ENCODE assay signal across 8 mouse cellular contexts in the genomic region with DNA sequence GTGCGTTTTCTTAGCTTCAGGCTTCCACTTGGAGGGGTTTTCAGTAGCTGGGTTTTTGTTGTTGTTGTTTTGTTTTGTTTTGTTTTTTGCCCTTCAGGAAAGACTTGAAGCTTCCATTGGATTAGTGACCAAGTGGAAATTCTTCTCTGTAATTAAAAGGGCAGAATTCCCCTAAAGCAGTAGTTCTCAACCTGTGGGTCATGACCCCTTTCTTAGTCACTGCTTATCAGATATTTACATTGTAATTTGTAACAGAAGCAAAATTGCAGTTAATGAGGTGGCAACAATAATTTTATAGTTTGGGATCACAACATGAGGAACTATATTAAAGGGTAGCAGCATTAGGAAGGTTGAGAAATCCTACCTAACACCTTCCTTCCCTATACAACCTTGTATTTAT. TPM values are rescaled to one million over a fixed set of nuclear protein-coding genes. Genes with fewer than 3 reads are reported as not detected.
DNase-seq lines count a peak whose midpoint lies in the region; ATAC-seq and TF ChIP-seq lines count a peak whose summit lies in the region.

No protein-coding gene starts in this region.

- H3K9ac ChIP-seq in lung, embryonic 15.5 days: peak overlapping the region; percentile 92; the same call in 1 of the 2 replicates
- H3K9ac ChIP-seq in forebrain, embryonic 12.5 days: peak overlapping the region; percentile 95
- peak overlapping the region; percentile 94 for H3K9ac ChIP-seq in limb, embryonic 13.5 days

- DNase-seq in lung, postnatal 25 days (ENCODE audit: low spot score): no peak
- no peak for DNase-seq in ovary, postnatal 36 days (ENCODE audit: low spot score)
- no peak for DNase-seq in cerebellum, postnatal 36 days
- no peak for DNase-seq in layer of hippocampus, adult 9-11 months

- no peak for ATAC-seq in lung, embryonic 15.5 days (ENCODE audit: borderline replicate concordance, extremely low read depth, low FRiP score, low TSS enrichment)
- ATAC-seq in forebrain, embryonic 12.5 days (ENCODE audit: low FRiP score): no peak
- no peak for ATAC-seq in limb, embryonic 13.5 days (ENCODE audit: low FRiP score, low read depth)

- H3K4me1 ChIP-seq in lung, embryonic 15.5 days: peaks cover 22% of the 10 kb centered on the region
- peaks cover 20% of the 10 kb centered on the region for H3K4me1 ChIP-seq in forebrain, embryonic 12.5 days
- peaks cover 18% of the 10 kb centered on the region for H3K4me1 ChIP-seq in limb, embryonic 13.5 days
- H3K4me1 ChIP-seq in olfactory bulb, adult 2 months (ENCODE audit: control insufficient read depth, insufficient read depth, low read length): no peaks in the 10 kb centered on the region

- H3K27me3 ChIP-seq in lung, embryonic 15.5 days: no peaks in the 10 kb centered on the region
- no peaks in the 10 kb centered on the region for H3K27me3 ChIP-seq in forebrain, embryonic 12.5 days
- H3K27me3 ChIP-seq in limb, embryonic 13.5 days: no peaks in the 10 kb centered on the region

- no peak for TF ChIP-seq CTCF in olfactory bulb, adult 2 months (IDR thresholded peaks at IDR 0.05; ENCODE audit: insufficient read depth, low read depth, low read length)

- 12% methylated on average over 1 of the region's 1 CpGs for WGBS in lung, embryonic 15.5 days
- 13% methylated on average over 1 of the region's 1 CpGs for WGBS in forebrain, embryonic 12.5 days
- 14% methylated on average over 1 of the region's 1 CpGs for WGBS in limb, embryonic 13.5 days
- WGBS in olfactory bulb, adult 2 months: 9% methylated on average over 1 of the region's 1 CpGs

- no peaks in the 10 kb centered on the region for H3K36me3 ChIP-seq in lung, embryonic 15.5 days
- no peaks in the 10 kb centered on the region for H3K36me3 ChIP-seq in forebrain, embryonic 12.5 days (replicated peaks)
- 0 out of 2 replicates have a peak, but pooled peaks cover under 1% of the 10 kb centered on the region for H3K36me3 ChIP-seq in limb, embryonic 13.5 days

- no peaks in the 10 kb centered on the region for H3K9me3 ChIP-seq in lung, embryonic 15.5 days
- no peaks in the 10 kb centered on the region for H3K9me3 ChIP-seq in forebrain, embryonic 12.5 days
- no peaks in the 10 kb centered on the region for H3K9me3 ChIP-seq in limb, embryonic 13.5 days

- no peak for TF ChIP-seq POLR2A in olfactory bulb, adult 2 months (IDR thresholded peaks at IDR 0.05; ENCODE audit: insufficient read depth, low read depth, low read length)

- H3K4me2 ChIP-seq in lung, embryonic 15.5 days: peak overlapping the region; percentile 58
- peak overlapping the region; percentile 68 for H3K4me2 ChIP-seq in forebrain, embryonic 12.5 days
- H3K4me2 ChIP-seq in limb, embryonic 13.5 days (replicated peaks): peak overlapping the region; percentile 79

- peak overlapping the region; percentile 76 for H3K4me3 ChIP-seq in lung, embryonic 15.5 days
- H3K4me3 ChIP-seq in forebrain, embryonic 12.5 days (replicated peaks): peak overlapping the region; percentile 95
- peak overlapping the region; percentile 91 for H3K4me3 ChIP-seq in limb, embryonic 13.5 days
- no peak overlapping the region for H3K4me3 ChIP-seq in olfactory bulb, adult 2 months (ENCODE audit: insufficient read depth, low read depth, low read length)

- peak overlapping the region; percentile 100 for H3K27ac ChIP-seq in lung, embryonic 15.5 days
- H3K27ac ChIP-seq in forebrain, embryonic 12.5 days: 0 out of 2 replicates have a peak overlapping the region, but pooled peaks have one; percentile 99
- H3K27ac ChIP-seq in limb, embryonic 13.5 days: no peak overlapping the region
- peak overlapping the region; percentile 81 for H3K27ac ChIP-seq in olfactory bulb, adult 2 months (ENCODE audit: insufficient read depth, low read depth, low read length)

RNA-seq across cellular contexts. Expression of gene Herpud2, which starts 0.8 kb away (rescaled TPM):
- 31.4 and 32.0 TPM in 2 replicates for polyA plus RNA-seq in lung, embryonic 15.5 days (2015; fragmentation: Nextera tagmentation; extraction: Ambion mirVana)
- polyA plus RNA-seq in forebrain, embryonic 12.5 days (2016; fragmentation: Nextera tagmentation; extraction: Ambion mirVana): 41.7 and 42.8 TPM in 2 replicates
- 29.5 and 30.2 TPM in 2 replicates for polyA plus RNA-seq in limb, embryonic 13.5 days (2015; fragmentation: Nextera tagmentation; extraction: Ambion mirVana)
- not detected in 2 replicates for polyA plus RNA-seq in olfactory bulb, adult 2 months (2012; ENCODE audit: insufficient read depth, insufficient read length, low replicate concordance, missing spikeins)
